Mouse (Mus musculus) cerebellum, adult 18-20 months (tissue): Measurements from ENCODE around the gene Skap2.

Experiments
- DNase-seq, 2 experiments: peaks; one replicate each; pipeline ENCODE4 v3.0.0; 2021

Skap2 gene

DNA sequence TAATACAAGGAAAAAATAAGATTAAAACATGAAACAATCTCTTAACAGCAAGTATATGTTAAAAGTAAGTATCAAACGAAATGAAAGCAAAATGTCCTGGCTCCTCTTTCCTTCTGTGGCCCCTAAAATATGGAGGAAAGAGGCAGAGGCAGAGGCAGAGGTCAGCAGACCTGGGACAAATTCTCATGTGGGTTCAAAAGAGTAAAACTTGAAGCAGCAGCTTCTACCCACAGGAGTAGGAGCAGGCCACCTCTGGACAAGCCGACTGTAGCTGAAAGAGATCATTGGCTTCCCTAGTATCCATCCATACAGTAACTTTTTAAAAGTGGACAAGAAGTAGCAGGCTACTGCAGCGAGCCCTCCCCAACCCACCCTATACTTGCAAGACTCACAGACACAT, 7.4 kb downstream of the Skap2 start:
- DNase-seq: no peak

DNA sequence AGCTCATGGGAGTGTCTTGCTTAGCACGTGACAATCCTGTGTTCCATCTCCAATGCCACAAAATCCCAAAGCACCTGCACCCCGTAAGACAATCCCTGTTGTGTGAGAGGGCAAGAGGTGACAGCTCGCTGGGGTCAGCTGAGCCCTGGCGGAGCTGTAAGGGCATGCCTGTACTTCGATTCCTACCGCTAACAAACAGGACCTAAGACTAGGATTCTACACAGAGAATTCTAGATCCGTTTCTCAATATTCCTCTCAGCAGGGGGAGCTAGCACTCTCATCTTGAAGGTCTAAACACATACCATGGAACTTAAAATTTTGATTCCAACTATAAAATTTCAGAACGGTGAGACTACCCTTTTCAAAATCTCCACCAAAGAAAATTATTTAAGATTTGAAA, 9.7 kb downstream of the Skap2 start:
- no peak for DNase-seq

DNA sequence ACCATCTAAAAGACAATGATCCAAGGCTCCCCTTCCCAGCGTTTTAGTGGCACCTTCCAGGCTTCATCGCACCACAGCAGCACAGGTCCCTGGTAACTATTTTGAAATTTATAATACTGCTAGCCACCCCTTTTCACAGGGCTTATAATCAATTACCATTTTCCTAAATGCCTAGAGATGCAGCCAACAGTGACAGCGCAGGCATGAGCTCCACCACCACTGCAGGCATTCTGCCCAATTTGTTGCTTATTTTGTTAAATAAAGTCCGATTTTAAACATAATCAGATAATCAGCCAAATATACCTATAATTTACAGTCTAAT, 13.2 kb downstream of the Skap2 start:
- no peak for DNase-seq

GRCm38 (mm10) chr6:51998409-51999156, 13.8 kb downstream of the Skap2 start:
- no peak for DNase-seq

- no peak for DNase-seq
These were observed 24.4 kb downstream of the Skap2 start for GRCm38 (mm10) chr6:51987999-51988398.

- DNase-seq: peak in 1 of 2 experiments; percentile 3
These were observed 34.7 kb downstream of the Skap2 start for GRCm38 (mm10) chr6:51977638-51978037.

DNA sequence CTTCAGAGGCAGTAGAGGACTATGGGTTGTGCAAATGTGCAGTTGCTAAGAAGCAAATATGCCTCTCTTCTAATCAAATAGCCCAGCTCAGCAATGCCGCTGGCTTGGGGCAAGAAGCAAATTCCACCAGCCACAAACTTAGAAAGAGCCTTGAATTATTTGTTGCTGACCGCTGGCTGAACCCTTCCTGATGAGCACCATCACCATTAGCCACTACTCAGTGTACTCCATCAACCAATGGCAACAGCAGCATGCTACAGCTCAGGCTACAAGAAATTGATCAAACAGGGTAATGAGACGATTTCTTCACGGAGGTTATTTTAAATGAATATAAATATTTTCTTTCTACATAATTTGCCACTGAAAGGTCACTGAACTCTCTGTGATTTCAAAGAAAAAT, 36.6 kb downstream of the Skap2 start:
- no peak for DNase-seq

DNA sequence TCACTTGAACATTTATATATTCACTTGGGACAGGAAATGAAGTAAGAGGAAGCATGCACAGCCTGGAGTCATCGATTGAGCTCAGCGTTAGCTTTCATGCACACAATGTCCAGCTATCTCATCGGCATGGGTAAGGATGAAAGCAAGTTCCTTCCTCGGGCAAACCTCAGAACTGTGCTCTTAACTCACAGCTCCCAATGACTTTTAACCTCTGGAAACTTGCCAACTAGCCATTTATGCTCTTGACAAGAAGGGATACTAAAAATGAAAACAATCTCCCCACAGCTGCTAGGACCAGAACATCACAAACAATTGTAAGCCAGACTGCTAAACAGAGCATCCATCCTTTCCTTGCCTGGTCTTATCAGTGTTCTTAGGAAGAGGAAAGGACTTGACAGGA, 53.4 kb downstream of the Skap2 start:
- DNase-seq: no peak

GRCm38 (mm10) chr6:51956048-51956792, 56.1 kb downstream of the Skap2 start:
- DNase-seq: no peak

- DNase-seq: no peak
These were observed 64.7 kb downstream of the Skap2 start for GRCm38 (mm10) chr6:51947661-51948060.

GRCm38 (mm10) chr6:51944916-51945315, 67.4 kb downstream of the Skap2 start:
- DNase-seq: no peak

DNA sequence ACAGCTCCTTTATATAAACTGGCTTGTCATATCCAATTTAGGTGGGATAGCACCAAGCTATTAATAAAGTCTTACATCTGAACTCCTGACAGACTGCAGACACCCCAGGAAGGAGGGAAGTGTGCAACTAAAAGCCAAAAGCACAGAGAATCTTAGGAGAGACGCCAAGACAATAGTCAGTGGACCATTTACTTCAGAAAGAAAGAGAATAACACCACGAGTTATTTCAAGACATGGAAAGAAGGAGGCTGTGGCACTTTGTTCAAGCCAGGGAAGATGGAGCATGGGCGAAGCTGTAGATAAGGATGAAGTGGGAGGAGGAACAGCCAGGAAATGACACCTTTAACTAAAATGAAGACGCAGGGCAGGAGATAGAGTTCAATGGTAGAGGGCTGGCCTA, 78.4 kb downstream of the Skap2 start:
- no peak for DNase-seq

DNA sequence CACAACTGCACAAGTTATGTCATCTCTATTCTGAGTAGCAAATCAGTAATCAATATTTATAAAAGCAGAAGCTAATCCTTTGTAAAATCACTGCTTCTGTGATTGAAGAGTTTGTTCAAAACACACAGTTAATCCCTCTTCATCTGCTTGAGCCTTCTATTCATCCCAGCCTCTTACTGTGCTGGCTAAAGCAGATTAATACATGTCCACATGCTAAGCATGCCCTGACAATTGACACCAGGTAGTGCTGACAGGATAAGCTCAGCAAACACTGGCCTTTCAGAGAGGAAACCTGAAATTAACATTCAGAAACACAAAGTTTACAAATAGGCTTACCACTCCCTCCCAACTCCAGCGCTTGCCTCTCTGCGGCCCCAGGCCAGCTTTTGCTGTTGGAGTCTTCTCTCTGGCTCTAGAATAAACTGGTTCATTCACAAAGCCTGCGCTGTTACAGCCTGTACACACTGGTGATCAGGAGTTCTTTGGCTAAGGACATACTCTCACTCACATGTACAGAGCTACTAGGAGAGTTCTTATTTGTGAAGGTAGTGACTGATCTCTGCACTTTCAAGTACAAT, 79.2 kb downstream of the Skap2 start:
- DNase-seq: no peak

- DNase-seq: no peak
These were observed 85.2 kb downstream of the Skap2 start for GRCm38 (mm10) chr6:51927101-51927500.

- DNase-seq: no peak
These were observed 90.5 kb downstream of the Skap2 start for GRCm38 (mm10) chr6:51921831-51922230.

GRCm38 (mm10) chr6:51908495-51908894, 103.9 kb downstream of the Skap2 start:
- no peak for DNase-seq

GRCm38 (mm10) chr6:51905659-51906058, 106.7 kb downstream of the Skap2 start:
- DNase-seq: no peak

DNA sequence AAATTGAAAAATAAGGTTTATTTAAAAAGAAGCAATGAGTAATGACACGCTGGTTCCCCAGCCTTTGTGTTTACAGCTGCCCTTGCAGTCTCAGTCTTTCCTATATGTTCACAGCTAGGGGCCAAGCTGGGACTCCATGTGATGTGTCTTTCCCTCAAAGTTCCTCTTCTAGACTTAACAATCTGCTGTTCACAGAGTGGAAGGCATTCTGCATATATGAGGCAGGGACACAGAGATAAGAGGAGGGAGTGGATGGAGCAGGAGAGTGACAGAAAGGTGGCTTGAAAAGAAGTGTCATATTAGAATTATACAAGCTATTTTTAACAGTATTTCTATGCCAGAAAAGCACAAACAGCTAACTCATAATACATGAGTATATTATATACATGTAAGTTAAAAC, 110.8 kb downstream of the Skap2 start:
- no peak for DNase-seq

- no peak for DNase-seq
These were observed 113.9 kb downstream of the Skap2 start for GRCm38 (mm10) chr6:51898318-51898994.

DNA sequence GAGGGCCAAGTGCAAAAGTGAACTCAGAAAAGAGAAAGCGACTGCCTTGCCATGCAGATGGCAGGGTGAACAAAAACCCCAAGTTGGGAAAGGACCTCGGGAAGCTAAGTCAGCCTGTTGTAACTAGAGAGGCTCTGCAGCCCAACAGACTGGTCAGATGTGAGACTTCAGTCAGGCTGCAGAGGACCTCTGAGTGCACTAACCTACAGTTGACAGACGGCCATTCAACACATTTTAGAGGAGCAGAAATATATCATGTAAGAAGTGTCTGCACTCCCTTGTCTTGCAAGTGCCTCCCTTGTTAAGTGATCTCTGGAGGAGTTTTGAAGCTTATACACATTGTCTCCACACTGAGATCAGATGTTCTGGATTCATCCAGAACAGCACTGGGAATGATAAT, 116.6 kb downstream of the Skap2 start:
- DNase-seq: no peak

DNA sequence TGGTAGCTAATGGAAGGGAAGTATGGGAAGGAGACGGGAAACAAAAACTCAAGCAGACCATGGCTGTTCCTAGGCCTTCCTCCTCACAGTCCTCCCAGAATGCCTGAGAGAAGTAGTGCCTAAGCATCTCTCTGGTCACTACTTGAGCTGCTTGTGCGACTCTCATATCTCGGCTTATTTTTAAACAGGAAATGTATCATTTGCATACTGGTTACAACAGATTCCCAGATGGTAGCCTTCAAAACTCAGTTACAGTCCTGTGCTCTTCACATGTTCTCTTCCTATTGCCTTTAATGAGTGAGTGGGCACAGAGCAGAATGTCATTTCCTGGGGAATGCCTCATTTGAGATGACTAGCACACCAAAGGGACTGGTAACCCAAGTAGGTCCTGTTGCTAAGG, 117.6 kb downstream of the Skap2 start:
- no peak for DNase-seq

GRCm38 (mm10) chr6:51890356-51890755, 122.0 kb downstream of the Skap2 start:
- DNase-seq: no peak

- no peak for DNase-seq
These were observed 122.5 kb downstream of the Skap2 start for GRCm38 (mm10) chr6:51889824-51890223.
